Mouse (Mus musculus): ENCODE measurements around the gene Shoc2. TPM values are rescaled to one million over a fixed set of nuclear protein-coding genes. Genes with fewer than 3 reads are reported as not detected.

Gene Shoc2
- total and polyA plus RNA-seq, 3 experiments: 12.3 to 26.1 (median 25.4) TPM

DNA sequence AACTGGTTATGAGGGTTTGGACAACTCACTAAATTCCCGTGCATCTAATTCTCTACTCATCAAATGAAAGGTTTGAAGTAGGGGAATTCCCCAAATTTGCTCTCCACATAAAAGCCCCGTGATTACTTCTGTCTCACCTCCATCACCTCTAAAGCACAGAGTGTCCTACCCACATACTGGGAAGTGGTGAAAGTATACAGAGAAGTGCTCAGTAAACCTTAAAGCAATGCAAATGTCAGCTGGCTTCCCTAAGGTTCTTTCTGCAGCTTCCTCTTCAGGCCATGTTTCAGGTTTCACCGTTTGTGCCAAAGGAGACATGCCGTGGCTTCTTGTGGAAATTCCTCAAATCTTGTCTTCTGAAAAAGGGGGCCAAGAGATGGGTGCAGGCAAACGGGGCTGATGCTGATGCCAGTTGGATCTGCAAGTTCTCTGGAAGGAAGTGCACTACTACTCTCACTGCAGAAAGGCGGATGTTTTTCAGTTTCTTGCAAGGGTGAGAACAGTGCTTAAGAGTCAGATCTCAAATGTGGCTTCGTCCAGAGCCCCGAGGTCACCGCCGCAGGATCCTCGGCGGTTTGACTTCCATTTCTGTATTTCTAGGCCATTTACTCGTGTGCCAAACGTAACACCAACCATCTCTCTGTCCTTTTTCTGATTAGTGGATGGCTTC is 44.0 kb upstream of the Shoc2 start:
- no peak for TF ChIP-seq EP300 (IDR thresholded peaks at IDR 0.05; ENCODE audit: insufficient read depth, low read depth, low read length)
- TF ChIP-seq CTCF (IDR thresholded peaks at IDR 0.05): no peak
- no peak for TF ChIP-seq POLR2A (IDR thresholded peaks at IDR 0.05; ENCODE audit: insufficient read depth, low read depth, low read length)
- peak in 1 of 2 experiments; percentile 30 for DNase-seq
- Histone ChIP-seq H3K79me2 (replicated peaks; ENCODE audit: control insufficient read depth, insufficient read depth, low read length) (peaks cover 3% of the 10 kb centered on the region; the same call in 1 of the 2 replicates), H3K27me3 (ENCODE audit: control insufficient read depth, insufficient read depth, low read length) (no peaks in the 10 kb centered on the region), H3K4me1 (ENCODE audit: control insufficient read depth, insufficient read depth, low read length) (peaks cover 13% of the 10 kb centered on the region), H3K4me3 (no peak overlapping the region), H3K27ac (no peak overlapping the region), H3K9ac (ENCODE audit: low read depth, low read length) (no peak overlapping the region), H3K36me3 (ENCODE audit: control insufficient read depth, insufficient read depth, low read length) (no peaks in the 10 kb centered on the region)
- WGBS: 83% methylated on average over 14 of the region's 14 CpGs
- intact Hi-C loops (cut with DNase I): loop anchor here (5.0 to 10.0 kb wide), 3 partner anchors 48 to 255 kb away; no protein-coding TSS in a partner anchor

DNA sequence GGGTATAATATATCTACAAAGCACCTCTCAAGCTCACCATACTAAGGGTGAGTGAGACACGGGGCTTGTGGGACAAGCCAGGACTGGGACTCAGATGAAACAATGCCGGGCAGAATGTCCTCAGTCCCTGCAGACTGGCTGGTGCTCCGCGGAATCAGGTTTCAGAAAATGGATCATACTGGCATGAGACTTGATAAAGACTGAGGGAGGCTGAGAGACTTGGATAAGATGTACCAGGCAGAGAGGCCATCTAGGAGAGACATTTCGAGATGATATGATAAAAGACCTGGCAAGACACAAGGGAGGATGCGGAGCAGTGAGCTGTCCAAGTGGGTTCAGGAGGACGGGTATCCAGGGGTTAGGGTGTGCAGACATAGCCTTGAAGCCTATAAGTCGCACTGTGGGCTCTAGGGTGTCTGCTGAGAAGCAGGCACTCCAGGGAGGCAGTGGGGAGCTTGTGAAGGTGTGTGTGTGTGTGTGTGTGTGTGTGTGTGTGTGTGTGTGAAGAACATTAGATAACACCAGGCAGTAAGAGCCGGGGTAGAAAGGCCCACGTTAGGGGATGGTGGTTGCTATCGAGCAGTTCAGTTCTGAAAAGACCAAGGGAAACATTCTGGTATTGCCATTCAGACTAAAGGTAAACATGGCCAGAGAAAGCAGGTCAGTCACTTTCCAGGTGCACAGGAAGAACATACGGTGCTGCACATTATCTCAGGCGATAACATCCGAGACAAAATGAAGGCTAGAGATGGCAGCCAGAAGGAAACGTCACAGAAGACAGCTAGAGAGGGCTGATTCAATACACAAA is 42.0 kb upstream of the Shoc2 start:
- WGBS: 38% methylated on average over 15 of the region's 15 CpGs
- intact Hi-C loops (cut with DNase I): loop anchor here (2.0 to 10.0 kb wide), 4 partner anchors 41 to 257 kb away; no protein-coding TSS in a partner anchor

DNA sequence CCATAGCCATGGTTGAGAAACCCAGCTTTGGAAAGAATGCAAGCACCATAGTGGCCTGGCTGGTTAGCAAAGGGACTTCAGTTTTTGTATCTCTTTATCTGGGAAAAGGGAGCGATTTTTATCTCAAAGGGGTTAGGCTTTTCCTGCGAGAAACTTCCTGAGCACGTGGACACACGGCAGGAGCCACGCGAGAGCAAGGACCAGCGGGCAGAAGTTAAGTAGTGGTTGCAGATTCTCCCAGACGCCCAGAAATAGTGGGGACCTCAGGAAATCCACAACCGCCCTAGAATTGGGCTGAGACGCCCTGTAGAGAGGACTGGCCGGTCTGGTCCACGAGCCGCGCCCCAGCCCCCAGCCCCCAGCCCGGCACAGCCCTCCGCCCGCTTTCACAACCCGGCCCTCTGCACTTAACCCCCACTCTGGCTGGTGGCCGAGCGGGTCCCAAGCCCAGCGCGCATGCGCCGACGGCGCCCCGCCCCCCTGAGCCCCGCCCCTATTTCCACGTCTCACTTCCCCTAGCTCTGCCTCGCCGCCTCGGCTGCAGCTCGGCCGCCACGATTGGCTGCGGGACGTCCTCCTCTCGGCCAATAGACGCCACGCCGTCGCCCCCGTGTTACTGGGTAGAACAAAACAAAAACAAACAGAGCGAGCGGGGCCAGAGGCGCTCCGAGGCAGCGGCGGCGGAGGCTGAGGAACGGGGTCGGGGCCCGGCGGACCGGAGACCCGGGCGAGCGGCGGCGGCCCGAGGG is 41.2 kb upstream of the Shoc2 start:
- H3K27ac ChIP-seq: peak overlapping the region; percentile 99
- peak overlapping the region; percentile 70 for H3K4me3 ChIP-seq
- peaks cover 5% of the 10 kb centered on the region; the same call in 1 of the 2 replicates for H3K79me2 ChIP-seq (replicated peaks; ENCODE audit: control insufficient read depth, insufficient read depth, low read length)
- no peaks in the 10 kb centered on the region for H3K27me3 ChIP-seq (ENCODE audit: control insufficient read depth, insufficient read depth, low read length)
- peaks cover 18% of the 10 kb centered on the region for H3K4me1 ChIP-seq (ENCODE audit: control insufficient read depth, insufficient read depth, low read length)
- H3K9ac ChIP-seq (ENCODE audit: low read depth, low read length): peak overlapping the region; percentile 99
- no peaks in the 10 kb centered on the region for H3K36me3 ChIP-seq (ENCODE audit: control insufficient read depth, insufficient read depth, low read length)
- under 1% methylated on average over 61 of the region's 61 CpGs for WGBS
- DNase-seq: peak; percentile 92 to 97
- intact Hi-C loops (cut with DNase I): loop anchor here (2.0 to 10.0 kb wide), 4 partner anchors 40 to 258 kb away; no protein-coding TSS in a partner anchor
- peak; percentile 75 for TF ChIP-seq POLR2A (IDR thresholded peaks at IDR 0.05; ENCODE audit: insufficient read depth, low read depth, low read length)
- TF ChIP-seq CTCF (IDR thresholded peaks at IDR 0.05): no peak
- TF ChIP-seq EP300 (IDR thresholded peaks at IDR 0.05; ENCODE audit: insufficient read depth, low read depth, low read length): peak; percentile 32; the same call in 1 of the 2 replicates

More for the DNA sequence above, 42.0 kb upstream of the Shoc2 start:
- H3K4me3 ChIP-seq: peak overlapping the region; percentile 70
- peak overlapping the region; percentile 85 for H3K9ac ChIP-seq (ENCODE audit: low read depth, low read length)
- TF ChIP-seq CTCF (IDR thresholded peaks at IDR 0.05) (no peak), POLR2A (IDR thresholded peaks at IDR 0.05; ENCODE audit: insufficient read depth, low read depth, low read length) (no peak), EP300 (IDR thresholded peaks at IDR 0.05; ENCODE audit: insufficient read depth, low read depth, low read length) (no peak)
- H3K27me3 ChIP-seq (ENCODE audit: control insufficient read depth, insufficient read depth, low read length): no peaks in the 10 kb centered on the region
- H3K4me1 ChIP-seq (ENCODE audit: control insufficient read depth, insufficient read depth, low read length): peaks cover 18% of the 10 kb centered on the region
- peaks cover 5% of the 10 kb centered on the region; the same call in 1 of the 2 replicates for H3K79me2 ChIP-seq (replicated peaks; ENCODE audit: control insufficient read depth, insufficient read depth, low read length)
- H3K36me3 ChIP-seq (ENCODE audit: control insufficient read depth, insufficient read depth, low read length): no peaks in the 10 kb centered on the region
- peak overlapping the region; percentile 99 for H3K27ac ChIP-seq
- DNase-seq: no peak

DNA sequence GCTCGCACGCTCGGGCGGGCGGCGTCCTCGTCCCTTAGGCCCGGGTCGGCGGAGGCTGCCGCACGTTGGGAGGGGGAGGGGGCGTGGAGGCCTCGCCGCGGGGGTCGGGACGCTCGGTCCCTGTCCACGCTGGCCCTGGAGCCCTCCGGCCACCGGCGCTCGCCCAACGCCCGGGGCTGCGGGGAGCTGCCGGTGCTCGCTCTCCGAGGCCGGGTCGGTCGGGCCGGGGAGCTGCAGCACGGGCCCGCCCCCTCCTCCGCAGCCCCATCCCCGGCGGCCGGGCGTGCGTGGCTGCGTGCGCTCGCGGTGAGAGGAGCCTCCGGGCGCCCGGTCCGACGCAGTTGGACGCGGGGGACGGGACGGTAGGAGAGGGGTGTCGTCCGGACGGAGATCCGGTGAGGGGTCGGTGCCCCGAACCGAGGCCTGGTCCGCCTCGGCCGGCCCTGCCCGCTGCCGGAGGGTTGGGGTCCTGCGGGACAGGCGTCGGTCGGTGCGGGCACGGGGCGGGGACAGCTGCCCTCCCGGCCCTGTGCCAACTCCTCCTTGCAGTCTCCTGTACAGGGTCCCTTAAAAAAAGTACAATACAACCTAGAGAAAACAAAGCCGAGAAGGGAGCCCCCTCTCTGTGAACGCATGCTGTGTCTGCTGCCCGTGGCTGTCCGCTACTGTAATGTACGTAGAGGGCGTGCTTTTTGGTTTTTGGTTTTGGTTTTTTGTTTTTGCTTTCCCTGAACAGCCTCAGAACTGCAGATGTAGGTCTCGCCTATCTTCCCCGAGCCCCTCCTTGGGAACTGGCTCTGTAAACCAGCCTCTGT is 40.4 kb upstream of the Shoc2 start:
- intact Hi-C loops (cut with DNase I): loop anchor here (2.0 to 10.0 kb wide), 4 partner anchors 39 to 259 kb away; no protein-coding TSS in a partner anchor
- TF ChIP-seq EP300 (IDR thresholded peaks at IDR 0.05; ENCODE audit: insufficient read depth, low read depth, low read length): no peak
- TF ChIP-seq POLR2A (IDR thresholded peaks at IDR 0.05; ENCODE audit: insufficient read depth, low read depth, low read length): 0 out of 2 replicates have a peak, but pooled peaks have one; percentile 13
- TF ChIP-seq CTCF (IDR thresholded peaks at IDR 0.05): peak; percentile 74
- peak overlapping the region; percentile 70 for H3K4me3 ChIP-seq

More for the DNA sequence above, 40.4 kb upstream of the Shoc2 start:
- WGBS: under 1% methylated on average over 82 of the region's 83 CpGs
- peak; percentile 63 to 77 for DNase-seq
- peak overlapping the region; percentile 99 for H3K9ac ChIP-seq (ENCODE audit: low read depth, low read length)
- H3K27ac ChIP-seq: peak overlapping the region; percentile 99
- peaks cover 6% of the 10 kb centered on the region; the same call in 1 of the 2 replicates for H3K79me2 ChIP-seq (replicated peaks; ENCODE audit: control insufficient read depth, insufficient read depth, low read length)
- no peaks in the 10 kb centered on the region; the same call in 1 of the 2 replicates for H3K36me3 ChIP-seq (ENCODE audit: control insufficient read depth, insufficient read depth, low read length)
- H3K27me3 ChIP-seq (ENCODE audit: control insufficient read depth, insufficient read depth, low read length): no peaks in the 10 kb centered on the region
- H3K4me1 ChIP-seq (ENCODE audit: control insufficient read depth, insufficient read depth, low read length): peaks cover 15% of the 10 kb centered on the region
